Mouse (Mus musculus) embryonic fibroblast, embryonic 13.5 days (primary cell): ENCODE data around the gene Adam1a. TPM values are rescaled to one million over a fixed set of nuclear protein-coding genes. Genes with fewer than 3 reads are reported as not detected.
"Not testable (repeated sequence)": the region's sequence is repeated elsewhere in the genome, so short reads cannot be mapped to it uniquely, and the experiment has no call there.

Source experiments
- H3K27ac ChIP-seq: 2 replicates; pipeline ENCODE4 v1.5.1; 2012; ENCODE audit warnings: low read length, control low read depth, inconsistent platforms; ENCODE audit not compliant: insufficient read depth
- H3K4me1 ChIP-seq: 2 replicates; pipeline ENCODE4 v1.6.1; 2011; ENCODE audit warnings: low read length; ENCODE audit not compliant: control insufficient read depth, insufficient read depth
- H3K4me3 ChIP-seq: 2 replicates; pipeline ENCODE4 v1.5.1; 2011; ENCODE audit warnings: mild to moderate bottlenecking, control low read depth, low read length; ENCODE audit not compliant: insufficient read depth
- CTCF ChIP-seq: IDR thresholded peaks from 2 replicates; pipeline ENCODE4 v1.5.1; 2011; ENCODE audit warnings: mild to moderate bottlenecking, control low read depth, low read length, moderate library complexity, borderline replicate concordance; ENCODE audit not compliant: insufficient read depth
- POLR2A ChIP-seq: IDR thresholded peaks from 2 replicates; pipeline ENCODE4 v1.6.1; 2011; ENCODE audit warnings: low read depth, mild to moderate bottlenecking, control low read depth, low read length, moderate library complexity
- polyA plus RNA-seq: library from polyadenylated mRNA; stranded (reverse); fragments of >200 nt; gene quantifications from 2 replicates; pipeline ENCODE4 v1.2.4, GENCODE M21; 2011; ENCODE audit warnings: low read depth; ENCODE audit not compliant: missing spikeins, insufficient read length

The Adam1a gene
- polyA plus RNA-seq, 1 experiment, result 2.7 TPM

- no peak overlapping the region for H3K4me3 ChIP-seq
- peaks cover 4% of the 10 kb centered on the region for H3K4me1 ChIP-seq
- no peak for TF ChIP-seq CTCF
- TF ChIP-seq POLR2A, result no peak
- H3K27ac ChIP-seq, result peak overlapping the region; percentile 23
Observed at GRCm38 (mm10) chr5:121537588-121537987, 7.7 kb downstream of the Adam1a start.

- H3K4me3 ChIP-seq, result no peak overlapping the region
- peak overlapping the region; percentile 23; the same call in 1 of the 2 replicates for H3K27ac ChIP-seq
- TF ChIP-seq CTCF (no peak), POLR2A (no peak)
- H3K4me1 ChIP-seq, result peaks cover 4% of the 10 kb centered on the region
Observed at GRCm38 (mm10) chr5:121536921-121537555, 8.2 kb downstream of the Adam1a start.

- Histone ChIP-seq H3K4me1 (peaks cover 4% of the 10 kb centered on the region), H3K4me3 (no peak overlapping the region), H3K27ac (no peak overlapping the region)
- no peak for TF ChIP-seq POLR2A
- no peak for TF ChIP-seq CTCF
Observed at GRCm38 (mm10) chr5:121535116-121535515, 10.2 kb downstream of the Adam1a start.

- Histone ChIP-seq H3K27ac (no peak overlapping the region), H3K4me3 (no peak overlapping the region), H3K4me1 (peaks cover 4% of the 10 kb centered on the region)
- TF ChIP-seq POLR2A, result no peak
- no peak for TF ChIP-seq CTCF
Observed at GRCm38 (mm10) chr5:121534521-121534920, 10.8 kb downstream of the Adam1a start.

- Histone ChIP-seq H3K4me3 (no peak overlapping the region), H3K27ac (no peak overlapping the region), H3K4me1 (no peaks in the 10 kb centered on the region)
- TF ChIP-seq CTCF (no peak), POLR2A (no peak)
Observed at GRCm38 (mm10) chr5:121526961-121527360, 18.3 kb downstream of the Adam1a start.

- Histone ChIP-seq H3K4me3 (no peak overlapping the region), H3K4me1 (no peaks in the 10 kb centered on the region), H3K27ac (no peak overlapping the region)
- TF ChIP-seq CTCF, result no peak
- no peak for TF ChIP-seq POLR2A
Observed at GRCm38 (mm10) chr5:121526526-121526925, 18.8 kb downstream of the Adam1a start.

GRCm38 (mm10) chr5:121525774-121526450 lies 19.4 kb downstream of the Adam1a start:
- no peaks in the 10 kb centered on the region for H3K4me1 ChIP-seq
- no peak for TF ChIP-seq POLR2A
- no peak for TF ChIP-seq CTCF
- H3K4me3 ChIP-seq, result no peak overlapping the region
- H3K27ac ChIP-seq, result no peak overlapping the region

- not testable (repeated sequence) for H3K27ac ChIP-seq, H3K4me3 ChIP-seq, H3K4me1 ChIP-seq
Observed at GRCm38 (mm10) chr5:121519758-121520157, 25.5 kb downstream of the Adam1a start.

GRCm38 (mm10) chr5:121518983-121519382 lies 26.3 kb downstream of the Adam1a start:
- no peak for TF ChIP-seq POLR2A
- H3K4me1 ChIP-seq, result no peaks in the 10 kb centered on the region
- H3K4me3 ChIP-seq, result no peak overlapping the region
- H3K27ac ChIP-seq, result no peak overlapping the region

- no peaks in the 10 kb centered on the region for H3K4me1 ChIP-seq
- TF ChIP-seq POLR2A, result no peak
- TF ChIP-seq CTCF, result no peak
Observed at GRCm38 (mm10) chr5:121510009-121510408, 35.3 kb downstream of the Adam1a start.

More at GRCm38 (mm10) chr5:121510009-121510408, 35.3 kb downstream of the Adam1a start:
- Histone ChIP-seq H3K27ac (no peak overlapping the region), H3K4me3 (no peak overlapping the region)
